Mouse (Mus musculus): ENCODE measurements around the gene Gm14819.
"Not testable (repeated sequence)": the region's sequence is repeated elsewhere in the genome, so short reads cannot be mapped to it uniquely, and the experiment has no call there.

The Gm14819 gene

GRCm38 (mm10) chrX:35403883-35404282 lies at the start of gene Gm14819:
TSS of gene Gm14819 (plus strand) at chrX:35404183.
- ATAC-seq (ENCODE audit: low TSS enrichment): not testable (repeated sequence)
